18 mouse cellular contexts compared by ENCODE assay signal in genomic region chr6:125743203-125744100, GRCm38 (mm10). TPM values are rescaled to one million over a fixed set of nuclear protein-coding genes. Genes with fewer than 3 reads are reported as not detected.
A peak's percentile ranks its signal among the peaks of the same experiment; 100 is the strongest.
DNase-seq lines count a peak whose midpoint lies in the region; ATAC-seq and TF ChIP-seq lines count a peak whose summit lies in the region.
"Had no signal": no experiment of that assay in that cellular context is flagged by ENCODE, and none has a peak within 500 bp of the region (broad histone marks: within the 10 kb centered on the region; RNA-seq: fewer than 3 reads in every experiment).

No protein-coding gene starts in this region.

- peak; percentile 63 for TF ChIP-seq CTCF in heart, adult 2 months (IDR thresholded peaks at IDR 0.05)
- TF ChIP-seq CTCF in liver, postnatal 0 days (IDR thresholded peaks at IDR 0.05; ENCODE audit: low read depth), result peak; percentile 35; the same call in 1 of the 2 replicates

- no peak for TF ChIP-seq POLR2A in heart, adult 2 months (IDR thresholded peaks at IDR 0.05; ENCODE audit: insufficient read depth, low read depth, low read length)

- no peak for DNase-seq in heart, adult 2 months
- DNase-seq in heart, embryonic 10.5 days (ENCODE audit: low spot score), result no peak
- no peak for DNase-seq in liver, postnatal 0 days
- peak; percentile 56 for DNase-seq in ES-CJ7 (ENCODE audit: low read depth, low spot score)
- DNase-seq in cerebellum, adult 18-20 months, result no peak
- DNase-seq: adrenal gland, postnatal 10 days; cerebellum, postnatal 14 days; kidney, postnatal 36 days; thymus, adult 2 months had no signal

- no peaks in the 10 kb centered on the region for H3K27me3 ChIP-seq in heart, adult 2 months (ENCODE audit: control insufficient read depth, insufficient read depth, low read length)
- no peaks in the 10 kb centered on the region; the same call in 1 of the 2 replicates for H3K27me3 ChIP-seq in heart, embryonic 10.5 days (ENCODE audit: insufficient read depth, poor library complexity, severe bottlenecking)
- no peaks in the 10 kb centered on the region for H3K27me3 ChIP-seq in liver, postnatal 0 days (ENCODE audit: insufficient read depth, low read length)
- H3K27me3 ChIP-seq in liver, embryonic 12.5 days (replicated peaks), result no peaks in the 10 kb centered on the region
- H3K27me3 ChIP-seq: embryonic facial prominence, embryonic 12.5 days; liver, embryonic 15.5 days; midbrain, embryonic 12.5 days; neural tube, embryonic 12.5 days had no signal

- no peak for TF ChIP-seq EP300 in heart, adult 2 months (IDR thresholded peaks at IDR 0.05; ENCODE audit: insufficient read depth, low read depth, low read length)
- TF ChIP-seq EP300 in liver, postnatal 0 days (IDR thresholded peaks at IDR 0.05; ENCODE audit: low read depth), result no peak

- no peak overlapping the region for H3K4me3 ChIP-seq in heart, adult 2 months
- no peak overlapping the region for H3K4me3 ChIP-seq in heart, embryonic 10.5 days
- H3K4me3 ChIP-seq in liver, postnatal 0 days (ENCODE audit: low read depth, low read length), result no peak overlapping the region
- no peak overlapping the region for H3K4me3 ChIP-seq in liver, embryonic 12.5 days
- H3K4me3 ChIP-seq: embryonic facial prominence, embryonic 12.5 days; forebrain, embryonic 10.5 days; liver, embryonic 15.5 days; midbrain, embryonic 12.5 days; neural tube, embryonic 12.5 days had no signal

- H3K79me2 ChIP-seq in heart, adult 2 months (replicated peaks; ENCODE audit: control insufficient read depth, insufficient read depth, low read length), result no peaks in the 10 kb centered on the region

- H3K27ac ChIP-seq in heart, adult 2 months, result no peak overlapping the region
- no peak overlapping the region for H3K27ac ChIP-seq in heart, embryonic 10.5 days
- no peak overlapping the region for H3K27ac ChIP-seq in liver, postnatal 0 days (ENCODE audit: low read depth)
- H3K27ac ChIP-seq in liver, embryonic 12.5 days, result no peak overlapping the region
- H3K27ac ChIP-seq: embryonic facial prominence, embryonic 12.5 days; forebrain, embryonic 10.5 days; liver, embryonic 15.5 days; midbrain, embryonic 12.5 days; neural tube, embryonic 12.5 days had no signal

- WGBS in heart, adult 2 months, result 88% methylated on average over 10 of the region's 10 CpGs
- 91% methylated on average over 10 of the region's 10 CpGs for WGBS in heart, embryonic 10.5 days
- 73% methylated on average over 10 of the region's 10 CpGs for WGBS in liver, postnatal 0 days (ENCODE audit: insufficient replicate concordance)
- 71% methylated on average over 10 of the region's 10 CpGs for WGBS in liver, embryonic 12.5 days (ENCODE audit: insufficient replicate concordance)

- intact Hi-C loops in heart, adult 2 months (cut with DNase I), result no loop called here

- H3K9ac ChIP-seq in heart, adult 2 months (ENCODE audit: low read depth, low read length), result no peak overlapping the region
- H3K9ac ChIP-seq in liver, postnatal 0 days (replicated peaks), result no peak overlapping the region
- H3K9ac ChIP-seq in liver, embryonic 12.5 days, result no peak overlapping the region
- H3K9ac ChIP-seq: embryonic facial prominence, embryonic 12.5 days; liver, embryonic 15.5 days; midbrain, embryonic 12.5 days; neural tube, embryonic 12.5 days had no signal

- H3K4me1 ChIP-seq in heart, adult 2 months (ENCODE audit: control insufficient read depth, insufficient read depth, low read length), result no peaks in the 10 kb centered on the region
- H3K4me1 ChIP-seq in heart, embryonic 10.5 days, result no peaks in the 10 kb centered on the region
- no peaks in the 10 kb centered on the region for H3K4me1 ChIP-seq in liver, postnatal 0 days (ENCODE audit: insufficient read depth)
- no peaks in the 10 kb centered on the region for H3K4me1 ChIP-seq in liver, embryonic 12.5 days
- H3K4me1 ChIP-seq: liver, embryonic 15.5 days; midbrain, embryonic 12.5 days; neural tube, embryonic 12.5 days had no signal

- no peak overlapping the region for H3K4me2 ChIP-seq in liver, postnatal 0 days (ENCODE audit: low read depth, low read length)
- no peak overlapping the region for H3K4me2 ChIP-seq in liver, embryonic 12.5 days
- H3K4me2 ChIP-seq: embryonic facial prominence, embryonic 12.5 days; liver, embryonic 15.5 days; midbrain, embryonic 12.5 days; neural tube, embryonic 12.5 days had no signal

- ATAC-seq in liver, postnatal 0 days, result no peak
- no peak for ATAC-seq in liver, embryonic 12.5 days
- peak; percentile 34; the same call in 1 of the 2 replicates for ATAC-seq in megakaryocyte progenitor cell, adult 5-6 weeks (replicated peaks; ENCODE audit: poor library complexity)
- no peak for ATAC-seq in frontal cortex, adult (ENCODE audit: low TSS enrichment)

- no peaks in the 10 kb centered on the region for H3K9me3 ChIP-seq in heart, embryonic 10.5 days
- H3K9me3 ChIP-seq in liver, postnatal 0 days (ENCODE audit: low read length), result no peaks in the 10 kb centered on the region
- H3K9me3 ChIP-seq in liver, embryonic 12.5 days (replicated peaks), result no peaks in the 10 kb centered on the region
- H3K9me3 ChIP-seq: embryonic facial prominence, embryonic 12.5 days; forebrain, embryonic 10.5 days; liver, embryonic 15.5 days; midbrain, embryonic 12.5 days; neural tube, embryonic 12.5 days had no signal

- no peaks in the 10 kb centered on the region for H3K36me3 ChIP-seq in heart, adult 2 months (ENCODE audit: control insufficient read depth, insufficient read depth, low read length)
- no peaks in the 10 kb centered on the region for H3K36me3 ChIP-seq in heart, embryonic 10.5 days
- H3K36me3 ChIP-seq in liver, postnatal 0 days (replicated peaks; ENCODE audit: insufficient read depth, low read length), result no peaks in the 10 kb centered on the region
- no peaks in the 10 kb centered on the region for H3K36me3 ChIP-seq in liver, embryonic 12.5 days
- H3K36me3 ChIP-seq: embryonic facial prominence, embryonic 12.5 days; forebrain, embryonic 10.5 days; liver, embryonic 15.5 days; midbrain, embryonic 12.5 days; neural tube, embryonic 12.5 days had no signal

RNA-seq across cellular contexts. Expression of gene Ano2, which starts 53.2 kb away (rescaled TPM):
- under 1 TPM in 1 of 2 experiments, not detected in 1; 0.30 TPM for total RNA-seq in heart, adult 2 months (2021)
- 0.08 TPM in 1 of 2 replicates, not detected in the other for polyA plus RNA-seq in heart, adult 2 months (2012; rRNA removed)
- 0.38 and 0.42 TPM in 2 replicates for polyA plus RNA-seq in heart, embryonic 10.5 days (2016; fragmentation: Nextera tagmentation; extraction: Ambion mirVana)
- not detected in 2 replicates for polyA plus RNA-seq in liver, postnatal 0 days (2015; fragmentation: Nextera tagmentation; extraction: Ambion mirVana)
- 0.12 and 0.15 TPM in 2 replicates for polyA plus RNA-seq in liver, embryonic 12.5 days (2016; fragmentation: Nextera tagmentation; extraction: Ambion mirVana)
- total RNA-seq in megakaryocyte progenitor cell, adult 5-6 weeks (2015), result not detected in 2 replicates
- total RNA-seq in megakaryocyte progenitor cell, adult 5-6 weeks (2017), result not detected in 2 replicates
- polyA plus RNA-seq: spleen, adult 2 months had no signal
